Mouse (Mus musculus): Measurements from ENCODE around the gene Rcan2. TPM values are rescaled to one million over a fixed set of nuclear protein-coding genes. Genes with fewer than 3 reads are reported as not detected.

Rcan2 gene
- polyA plus RNA-seq, 1 experiment, result 3.1 TPM

DNA sequence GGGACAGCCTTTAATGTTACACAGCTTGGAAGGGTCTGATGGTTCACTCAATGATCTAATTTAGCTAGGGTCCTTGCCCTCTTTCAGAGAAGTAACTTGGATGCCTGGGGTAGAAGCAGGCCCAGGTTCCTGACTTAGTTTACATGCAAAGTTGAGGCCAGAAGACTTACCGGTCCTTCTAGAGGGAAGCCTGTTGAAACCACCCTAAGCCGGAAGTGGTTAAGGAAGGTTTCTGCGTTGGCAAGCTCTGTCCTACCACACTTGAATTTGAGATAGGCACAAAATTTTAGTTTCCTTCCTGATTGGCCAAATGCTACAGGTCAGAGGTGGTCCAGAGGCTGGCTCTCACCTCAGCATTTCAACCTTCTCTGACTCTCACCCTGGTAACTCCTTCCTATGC is 287.1 kb downstream of the Rcan2 start:
- H3K27ac ChIP-seq (ENCODE audit: insufficient read depth, low read length), result no peak overlapping the region
- no peaks in the 10 kb centered on the region for H3K4me1 ChIP-seq (ENCODE audit: control insufficient read depth, insufficient read depth, low read length)
- H3K27me3 ChIP-seq (ENCODE audit: control insufficient read depth, insufficient read depth, low read length, poor library complexity, severe bottlenecking), result no peaks in the 10 kb centered on the region
- H3K9me3 ChIP-seq (replicated peaks; ENCODE audit: control insufficient read depth, insufficient read depth, low read length, poor library complexity, severe bottlenecking), result no peaks in the 10 kb centered on the region
- H3K9ac ChIP-seq (ENCODE audit: low read depth, poor library complexity, severe bottlenecking), result no peak overlapping the region
- no peak for TF ChIP-seq EP300 (IDR thresholded peaks at IDR 0.05; ENCODE audit: insufficient read depth, low read depth, low read length)
- no peak for TF ChIP-seq CTCF (IDR thresholded peaks at IDR 0.05; ENCODE audit: low read depth, low read length)
- no peak for TF ChIP-seq POLR2A (IDR thresholded peaks at IDR 0.05; ENCODE audit: insufficient read depth, low read length)
- H3K36me3 ChIP-seq (ENCODE audit: control insufficient read depth, insufficient read depth, low read length, poor library complexity, severe bottlenecking), result no peaks in the 10 kb centered on the region
- no peak overlapping the region for H3K4me3 ChIP-seq (ENCODE audit: low read depth, low read length)

Other genes with a start within 250 kb of the Rcan2 start
- gene Pla2g7, start 233.3 kb upstream of the Rcan2 start, polyA plus RNA-seq (2011; ENCODE audit: insufficient read depth, insufficient read length, low read depth, missing spikeins), result 11.3 and 13.5 TPM in 2 replicates
- 0.11 and 0.54 TPM in 2 replicates for gene Tdrd6, start 171.1 kb upstream of the Rcan2 start, polyA plus RNA-seq (2011; ENCODE audit: insufficient read depth, insufficient read length, low read depth, missing spikeins)
- gene Slc25a27, start 134.1 kb upstream of the Rcan2 start, polyA plus RNA-seq (2011; ENCODE audit: insufficient read depth, insufficient read length, low read depth, missing spikeins), result 7.4 and 8.7 TPM in 2 replicates
- gene Cyp39a1, start 133.9 kb upstream of the Rcan2 start, polyA plus RNA-seq (2011; ENCODE audit: insufficient read depth, insufficient read length, low read depth, missing spikeins), result 8.1 and 9.3 TPM in 2 replicates